Mouse (Mus musculus): Measurements from ENCODE around the gene Hpd. TPM values are rescaled to one million over a fixed set of nuclear protein-coding genes. Genes with fewer than 3 reads are reported as not detected.

The Hpd gene
- not detected for polyA plus RNA-seq (2017; shearing (Covaris generic))

GRCm38 (mm10) chr5:123182651-123183050 lies at the start of gene Hpd:
Hpd (minus strand) TSS chr5:123182727.

GRCm38 (mm10) chr5:123169284-123169683 lies 13.2 kb downstream of the Hpd start, which contains the start of gene Psmd9:
Psmd9 (plus strand) TSS chr5:123169413.

DNA sequence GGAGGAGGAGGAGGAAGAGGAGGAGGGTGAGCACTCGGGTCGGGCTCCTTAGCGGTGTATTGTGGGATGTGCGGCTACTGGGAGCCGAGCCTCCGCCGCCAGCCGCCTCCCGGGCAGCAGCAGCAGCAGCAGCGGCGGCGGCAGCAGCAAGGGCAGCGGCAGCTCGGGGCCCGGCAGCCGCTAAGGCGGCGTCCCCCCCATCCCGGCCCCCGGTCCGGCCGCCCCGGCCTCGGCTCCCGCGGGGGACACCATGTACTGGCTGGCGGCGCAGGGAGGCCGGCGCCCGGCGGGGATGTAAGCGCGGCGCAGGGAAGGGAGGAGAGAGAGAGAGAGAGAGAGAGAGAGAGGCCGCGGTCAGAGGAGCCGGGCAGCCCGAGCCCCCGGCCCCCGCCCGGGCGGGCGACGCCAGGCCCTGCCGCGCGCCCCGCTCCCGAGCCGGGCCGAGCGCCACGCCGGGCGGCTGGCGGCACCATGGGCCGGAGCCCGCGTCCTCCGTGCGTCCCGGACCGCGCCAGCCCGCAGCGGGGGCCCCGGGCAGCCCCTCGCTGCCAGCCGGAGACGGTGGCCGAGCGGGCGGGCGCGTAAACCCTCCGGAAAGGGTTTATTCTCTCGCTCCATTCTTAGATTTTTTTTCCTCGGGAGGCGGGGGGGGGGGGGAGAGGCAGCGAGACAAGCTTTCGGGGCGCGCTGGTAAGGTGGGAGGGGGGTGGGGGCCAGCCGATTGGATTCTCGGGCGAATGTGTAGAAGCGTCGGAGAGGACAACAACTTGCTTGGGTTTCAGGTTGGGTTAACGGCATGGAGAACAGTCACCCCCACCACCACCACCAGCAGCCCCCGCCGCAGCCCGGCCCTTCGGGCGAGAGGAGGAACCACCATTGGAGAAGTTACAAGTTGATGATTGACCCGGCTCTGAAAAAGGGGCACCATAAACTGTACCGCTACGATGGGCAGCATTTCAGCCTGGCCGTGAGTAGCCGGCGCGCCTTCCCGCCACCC lies 40.1 kb downstream of the Hpd start, which contains the start of gene Setd1b:
TSS of gene Setd1b (plus strand) at position 33 of the 997 bp plus-strand sequence.

GRCm38 (mm10) chr5:123132308-123133071 lies 50.0 kb downstream of the Hpd start, which contains the start of gene Rhof:
Rhof (minus strand) TSS chr5:123132692.

Other genes with a start within 250 kb of the Hpd start
- gene Kdm2b, start 192.9 kb downstream of the Hpd start, polyA plus RNA-seq (2017; shearing (Covaris generic)) = 50.8 TPM
- 12.2 TPM for gene Orai1, start 167.7 kb downstream of the Hpd start, polyA plus RNA-seq (2017; shearing (Covaris generic))
- gene Morn3, start 135.7 kb downstream of the Hpd start, polyA plus RNA-seq (2017; shearing (Covaris generic)) = 0.84 TPM
- gene Tmem120b, start 114.3 kb downstream of the Hpd start, polyA plus RNA-seq (2017; shearing (Covaris generic)) = 7.0 TPM
- 271 TPM for gene Rhof, start 50.0 kb downstream of the Hpd start, polyA plus RNA-seq (2017; shearing (Covaris generic))
- 2.8 TPM for gene Setd1b, start 40.5 kb downstream of the Hpd start, polyA plus RNA-seq (2017; shearing (Covaris generic))
- gene Psmd9, start 13.3 kb downstream of the Hpd start, polyA plus RNA-seq (2017; shearing (Covaris generic)) = 57.3 TPM
- gene Wdr66, start 69.4 kb upstream of the Hpd start, polyA plus RNA-seq (2017; shearing (Covaris generic)) = 3.5 TPM
- gene Bcl7a, start 161.1 kb upstream of the Hpd start, polyA plus RNA-seq (2017; shearing (Covaris generic)) = 8.6 TPM
- gene Mlxip, start 212.1 kb upstream of the Hpd start, polyA plus RNA-seq (2017; shearing (Covaris generic)) = 20.0 TPM